Mouse (Mus musculus) intestine, embryonic 15.5 days (tissue): ENCODE data around the gene Gdf3. TPM values are rescaled to one million over a fixed set of nuclear protein-coding genes. Genes with fewer than 3 reads are reported as not detected.
"Not testable (repeated sequence)": the region's sequence is repeated elsewhere in the genome, so short reads cannot be mapped to it uniquely, and the experiment has no call there.

Source experiments
- ATAC-seq: fragments of 200-750 bp; cut with Nextera tagmentation; 2 replicates; pipeline ENCODE4 v1.8.0; 2017; ENCODE audit warnings: moderate TSS enrichment, moderate library complexity
- H3K27ac ChIP-seq: fragments of 300-500 bp; sonication (generic); 2 replicates; pipeline ENCODE4 v1.5.1; 2015; ENCODE audit warnings: mild to moderate bottlenecking, inconsistent platforms
- H3K27me3 ChIP-seq: fragments of 300-500 bp; sonication (generic); replicated peaks from 2 replicates; pipeline ENCODE4 v1.6.1; 2015; ENCODE audit warnings: inconsistent platforms
- H3K36me3 ChIP-seq: fragments of 300-500 bp; sonication (generic); 2 replicates; pipeline ENCODE4 v1.6.1; 2015; ENCODE audit warnings: inconsistent platforms
- H3K4me1 ChIP-seq: fragments of 300-500 bp; sonication (generic); replicated peaks from 2 replicates; pipeline ENCODE4 v1.6.1; 2015; ENCODE audit warnings: inconsistent platforms
- H3K4me2 ChIP-seq: fragments of 300-500 bp; sonication (generic); replicated peaks from 2 replicates; pipeline ENCODE4 v1.6.1; 2015; ENCODE audit warnings: mild to moderate bottlenecking, inconsistent platforms
- H3K4me3 ChIP-seq: fragments of 300-500 bp; sonication (generic); replicated peaks from 2 replicates; pipeline ENCODE4 v1.5.1; 2015; ENCODE audit warnings: inconsistent platforms
- H3K9ac ChIP-seq: fragments of 300-500 bp; sonication (generic); 2 replicates; pipeline ENCODE4 v1.6.1; 2015; ENCODE audit warnings: inconsistent platforms
- H3K9me3 ChIP-seq: fragments of 300-500 bp; sonication (generic); 2 replicates; pipeline ENCODE4 v1.6.1; 2016; ENCODE audit warnings: inconsistent platforms
- WGBS: fragments of 180-500 bp; shearing (Covaris S2); methylation state at CpG from one replicate; pipeline ENCODE4 v1.1.7; 2015; 5-methylcytosine and 5-hydroxymethylcytosine counted together
- polyA plus RNA-seq: library from polyadenylated mRNA; unstranded; fragments of >200 nt; fragmentation: Nextera tagmentation; extraction: Ambion mirVana; gene quantifications from 2 replicates; pipeline ENCODE4 v1.2.1, GENCODE M21; 2015

Gdf3 gene
- polyA plus RNA-seq, 1 experiment from 2014 or later = 0.10 TPM

DNA sequence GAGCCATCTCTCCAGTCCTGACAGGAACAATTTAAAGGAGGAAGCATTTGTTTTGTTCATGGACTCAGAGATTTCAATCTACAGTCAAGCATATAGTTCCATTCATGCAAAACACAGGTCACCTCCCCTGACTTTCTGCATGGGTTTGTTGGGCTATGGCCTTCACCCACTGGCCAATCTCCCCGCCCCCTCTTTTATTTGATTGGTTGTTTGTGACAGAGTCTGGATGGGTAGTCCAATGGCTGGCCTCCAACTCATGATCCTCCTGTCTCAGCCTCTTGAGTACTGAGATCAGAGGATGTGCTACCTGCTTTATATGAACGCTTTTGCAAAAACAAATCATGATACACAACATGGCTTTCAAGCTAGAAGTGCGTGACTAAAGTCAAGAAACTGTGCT is 32.9 kb downstream of the Gdf3 start:
- no peaks in the 10 kb centered on the region for H3K36me3 ChIP-seq
- no peaks in the 10 kb centered on the region for H3K4me1 ChIP-seq
- no peak for ATAC-seq
- 96% methylated on average over 3 of the region's 3 CpGs for WGBS
- H3K4me3 ChIP-seq = no peak overlapping the region
- H3K27ac ChIP-seq = no peak overlapping the region
- no peaks in the 10 kb centered on the region for H3K9me3 ChIP-seq
- no peaks in the 10 kb centered on the region for H3K27me3 ChIP-seq
- no peak overlapping the region for H3K4me2 ChIP-seq
- no peak overlapping the region for H3K9ac ChIP-seq

DNA sequence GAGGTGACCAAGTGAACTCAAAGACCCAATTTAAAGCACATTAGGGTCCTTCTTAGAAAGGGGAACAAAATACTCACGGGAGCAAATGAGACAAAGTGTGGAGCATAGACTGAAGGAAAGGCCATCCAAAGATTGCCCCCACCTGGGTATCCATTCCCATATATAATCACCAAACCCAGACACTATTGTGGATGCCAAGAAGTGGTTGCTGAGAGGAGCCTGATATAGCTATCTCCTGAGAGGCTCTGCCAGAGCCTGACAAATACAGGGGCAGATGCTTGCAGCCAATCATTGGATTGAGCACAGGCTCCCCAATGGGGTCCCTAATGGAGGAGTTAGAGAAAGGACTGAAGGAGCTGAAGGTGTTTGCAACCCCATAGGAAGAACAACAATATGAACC is 34.9 kb downstream of the Gdf3 start:
- H3K4me3 ChIP-seq, H3K9me3 ChIP-seq, H3K4me1 ChIP-seq, ATAC-seq, H3K4me2 ChIP-seq, H3K27me3 ChIP-seq, H3K9ac ChIP-seq, H3K27ac ChIP-seq, H3K36me3 ChIP-seq: not testable (repeated sequence)
- WGBS = 87% methylated on average over 1 of the region's 1 CpGs

DNA sequence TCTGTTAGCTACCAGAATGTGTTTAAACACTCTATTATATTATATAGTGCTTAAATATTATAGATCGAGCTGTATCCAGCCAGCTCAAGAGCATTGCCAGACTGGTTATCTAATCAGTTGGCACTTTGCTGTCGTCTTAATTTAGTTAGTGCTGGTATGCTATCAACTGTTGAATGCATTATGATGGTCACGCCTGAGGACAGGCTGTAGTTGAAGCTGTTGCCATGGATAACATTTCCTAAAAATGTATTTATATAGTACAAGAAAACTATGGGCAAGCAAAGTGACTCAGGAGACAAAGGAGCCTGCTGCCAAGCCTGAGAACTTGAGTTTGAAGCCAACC is 38.3 kb downstream of the Gdf3 start:
- H3K4me3 ChIP-seq = no peak overlapping the region
- no peaks in the 10 kb centered on the region for H3K36me3 ChIP-seq
- no peak overlapping the region for H3K27ac ChIP-seq
- no peaks in the 10 kb centered on the region for H3K27me3 ChIP-seq
- H3K9me3 ChIP-seq = no peaks in the 10 kb centered on the region
- H3K4me1 ChIP-seq = no peaks in the 10 kb centered on the region
- ATAC-seq = no peak
- 71% methylated on average over 3 of the region's 3 CpGs for WGBS
- no peak overlapping the region for H3K9ac ChIP-seq
- H3K4me2 ChIP-seq = no peak overlapping the region

DNA sequence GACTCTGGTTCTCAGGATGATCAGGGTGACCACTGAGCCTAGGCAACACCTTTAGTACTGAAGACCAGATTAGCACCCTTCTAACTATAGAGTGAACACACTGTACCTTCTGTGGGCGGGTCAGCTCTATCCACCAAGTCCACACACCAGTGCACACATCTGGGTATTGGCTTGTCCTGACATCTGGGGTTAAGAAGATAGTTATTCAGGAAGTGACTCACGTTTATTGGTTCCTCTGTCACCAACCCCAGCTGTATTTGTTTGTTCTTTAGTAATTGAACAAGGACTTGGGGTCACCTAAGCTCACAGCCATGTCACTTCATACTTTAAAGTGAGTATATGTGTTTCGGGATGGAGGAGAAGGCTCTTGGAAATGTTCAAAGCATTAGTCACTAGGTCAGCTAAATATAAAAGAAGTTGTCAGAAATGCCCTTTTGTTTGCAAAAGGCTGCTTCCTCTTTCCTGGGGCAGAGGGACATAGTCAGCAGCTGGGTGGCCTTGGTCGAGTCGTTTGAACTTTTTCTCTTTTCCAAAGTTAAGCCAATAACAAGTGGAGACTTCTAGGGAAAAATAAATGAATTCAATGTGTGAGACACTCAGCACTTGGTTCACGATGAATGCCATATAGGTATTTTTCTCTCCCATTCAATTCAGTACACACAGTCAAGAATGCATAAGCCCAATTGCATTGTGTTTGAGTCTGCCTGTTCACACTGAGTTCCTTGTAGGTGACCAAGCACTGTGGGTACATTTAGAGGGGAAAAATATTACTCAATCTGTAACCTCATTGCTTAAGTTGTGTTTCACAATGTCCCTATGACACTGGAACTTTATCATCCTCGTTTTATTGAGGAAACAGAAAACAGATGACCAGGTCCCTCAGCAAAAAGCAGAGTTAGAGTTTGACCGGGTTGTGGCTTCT is 38.9 kb downstream of the Gdf3 start:
- no peak overlapping the region for H3K9ac ChIP-seq
- H3K9me3 ChIP-seq = no peaks in the 10 kb centered on the region
- H3K4me1 ChIP-seq = no peaks in the 10 kb centered on the region
- WGBS = 51% methylated on average over 8 of the region's 8 CpGs
- H3K4me3 ChIP-seq = no peak overlapping the region
- peak; percentile 62 for ATAC-seq
- H3K4me2 ChIP-seq = no peak overlapping the region
- no peaks in the 10 kb centered on the region for H3K27me3 ChIP-seq
- H3K36me3 ChIP-seq = no peaks in the 10 kb centered on the region
- no peak overlapping the region for H3K27ac ChIP-seq

DNA sequence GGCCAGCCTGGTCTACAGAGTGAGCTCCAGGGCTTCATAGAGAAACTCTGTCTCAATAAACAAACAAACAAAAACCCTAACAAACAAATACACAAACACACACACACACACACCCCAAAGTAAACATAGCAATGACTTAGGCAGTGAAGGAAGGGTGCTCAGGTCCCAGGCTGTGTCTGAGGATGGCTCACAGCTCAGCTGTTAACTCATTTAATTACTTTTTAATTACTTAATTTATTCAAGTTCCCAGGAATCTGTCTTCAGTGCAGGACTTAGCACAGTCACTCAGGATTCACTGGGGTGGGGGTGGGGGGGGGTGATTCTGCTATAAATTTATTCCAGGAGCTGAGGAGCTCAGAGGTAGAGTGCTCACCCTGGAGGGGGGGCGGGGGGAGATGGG is 40.1 kb downstream of the Gdf3 start:
- Histone ChIP-seq H3K9ac (no peak overlapping the region), H3K27me3 (no peaks in the 10 kb centered on the region), H3K4me3 (no peak overlapping the region), H3K4me1 (no peaks in the 10 kb centered on the region), H3K36me3 (no peaks in the 10 kb centered on the region), H3K4me2 (no peak overlapping the region), H3K27ac (no peak overlapping the region), H3K9me3 (no peaks in the 10 kb centered on the region)
- no peak for ATAC-seq
- 92% methylated on average over 1 of the region's 1 CpGs for WGBS

DNA sequence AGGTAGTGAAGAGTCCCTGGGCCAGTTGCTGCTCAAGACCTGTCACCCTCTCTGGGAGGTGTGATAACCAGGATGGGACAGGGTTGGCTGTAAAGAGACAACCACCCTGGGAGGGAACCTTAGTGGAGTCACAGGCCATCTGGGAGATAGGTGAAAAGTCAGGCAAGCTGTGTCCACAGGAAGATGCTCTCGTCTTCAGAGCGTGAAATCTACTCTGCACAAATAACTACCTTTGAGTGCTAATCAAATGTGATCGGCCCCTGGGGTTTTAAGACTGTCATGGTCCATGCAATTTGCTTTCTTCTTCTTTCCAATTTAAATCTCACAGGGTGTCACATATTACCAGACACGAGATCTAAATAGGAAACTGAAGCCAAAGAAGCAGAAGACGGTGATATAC is 40.8 kb downstream of the Gdf3 start:
- H3K36me3 ChIP-seq = no peaks in the 10 kb centered on the region
- no peak overlapping the region for H3K27ac ChIP-seq
- no peak overlapping the region for H3K9ac ChIP-seq
- H3K9me3 ChIP-seq = no peaks in the 10 kb centered on the region
- no peak for ATAC-seq
- no peaks in the 10 kb centered on the region for H3K4me1 ChIP-seq
- H3K4me2 ChIP-seq = no peak overlapping the region
- H3K4me3 ChIP-seq = no peak overlapping the region
- no peaks in the 10 kb centered on the region for H3K27me3 ChIP-seq
- 76% methylated on average over 5 of the region's 5 CpGs for WGBS

DNA sequence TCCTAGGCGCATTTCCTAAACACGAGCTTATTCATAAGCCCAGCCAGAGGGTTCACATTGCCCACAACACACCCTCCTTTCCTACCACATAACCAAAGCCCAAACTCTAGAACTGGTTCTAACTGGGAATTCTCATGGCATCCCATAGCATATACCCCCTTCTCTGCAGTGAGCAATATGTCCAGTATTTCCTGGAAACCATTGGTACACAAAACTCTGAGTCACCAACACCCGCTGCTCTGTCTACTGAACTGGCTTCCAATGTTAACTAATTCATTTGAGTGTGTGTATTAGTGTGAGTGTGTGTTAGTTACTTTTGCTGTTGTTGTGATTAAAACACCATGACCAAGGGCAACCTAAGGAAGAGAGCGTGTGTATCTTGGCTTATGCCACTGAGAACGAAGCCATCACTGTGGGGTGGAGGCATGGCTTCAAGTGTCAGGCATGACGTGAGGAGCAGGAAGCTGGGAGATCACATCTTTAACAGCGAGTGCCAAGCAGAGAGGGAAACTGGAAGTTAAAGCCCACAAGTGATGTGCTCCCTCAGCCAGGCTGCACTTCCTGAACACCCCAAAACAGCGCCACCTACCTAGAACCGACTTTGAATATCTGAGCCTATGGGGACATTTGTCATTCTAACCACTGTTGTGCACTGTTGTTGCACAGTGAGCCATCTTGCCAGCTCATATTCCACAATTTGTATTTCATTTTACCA is 44.7 kb downstream of the Gdf3 start:
- ATAC-seq = no peak
- no peak overlapping the region for H3K9ac ChIP-seq
- no peak overlapping the region for H3K27ac ChIP-seq
- H3K36me3 ChIP-seq = no peaks in the 10 kb centered on the region
- H3K4me3 ChIP-seq = no peak overlapping the region
- 87% methylated on average over 9 of the region's 9 CpGs for WGBS
- H3K27me3 ChIP-seq = 0 out of 2 replicates have a peak, but pooled peaks cover 3% of the 10 kb centered on the region
- H3K4me1 ChIP-seq = no peaks in the 10 kb centered on the region
- no peaks in the 10 kb centered on the region for H3K9me3 ChIP-seq
- H3K4me2 ChIP-seq = no peak overlapping the region

DNA sequence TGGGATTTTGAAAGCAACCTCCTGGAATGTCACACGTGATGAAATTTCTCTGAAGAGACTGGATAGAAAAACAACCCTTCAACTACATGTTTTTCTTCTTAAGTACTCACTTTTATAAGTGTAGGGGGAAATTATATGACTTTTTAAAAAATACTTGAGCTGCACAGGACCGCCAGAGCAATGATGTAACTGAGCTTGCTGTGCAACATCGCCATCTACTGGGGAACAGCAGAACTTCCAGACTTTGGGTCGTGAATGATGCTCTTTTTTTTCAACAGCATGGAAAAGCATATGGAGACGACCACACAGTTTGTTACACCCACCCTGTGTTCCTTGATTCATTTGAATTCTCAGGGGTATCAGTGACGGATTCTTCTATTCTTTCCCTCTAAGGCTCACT is 47.4 kb downstream of the Gdf3 start:
- Histone ChIP-seq H3K4me2 (no peak overlapping the region), H3K9ac (no peak overlapping the region), H3K4me3 (no peak overlapping the region), H3K9me3 (no peaks in the 10 kb centered on the region), H3K27me3 (0 out of 2 replicates have a peak, but pooled peaks cover 3% of the 10 kb centered on the region), H3K27ac (no peak overlapping the region), H3K36me3 (no peaks in the 10 kb centered on the region), H3K4me1 (no peaks in the 10 kb centered on the region)
- WGBS = 3% methylated on average over 6 of the region's 6 CpGs
- no peak; the same call in 1 of the 2 replicates for ATAC-seq

DNA sequence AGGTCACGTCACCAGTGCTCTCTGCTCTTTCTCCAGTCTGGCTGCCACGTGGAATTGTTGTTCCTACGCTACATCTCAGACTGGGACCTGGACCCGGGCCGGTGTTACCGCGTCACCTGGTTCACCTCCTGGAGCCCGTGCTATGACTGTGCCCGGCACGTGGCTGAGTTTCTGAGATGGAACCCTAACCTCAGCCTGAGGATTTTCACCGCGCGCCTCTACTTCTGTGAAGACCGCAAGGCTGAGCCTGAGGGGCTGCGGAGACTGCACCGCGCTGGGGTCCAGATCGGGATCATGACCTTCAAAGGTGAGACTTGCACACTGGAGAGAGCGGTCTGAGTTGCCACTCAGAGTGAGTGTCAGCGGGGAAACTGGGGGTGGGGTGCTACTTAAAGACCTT is 48.9 kb downstream of the Gdf3 start:
- Histone ChIP-seq H3K27ac (no peak overlapping the region), H3K9me3 (no peaks in the 10 kb centered on the region), H3K4me2 (no peak overlapping the region), H3K4me1 (no peaks in the 10 kb centered on the region), H3K36me3 (no peaks in the 10 kb centered on the region), H3K4me3 (no peak overlapping the region), H3K27me3 (0 out of 2 replicates have a peak, but pooled peaks cover 3% of the 10 kb centered on the region), H3K9ac (no peak overlapping the region)
- ATAC-seq = peak; percentile 26; the same call in 1 of the 2 replicates
- 83% methylated on average over 20 of the region's 20 CpGs for WGBS

DNA sequence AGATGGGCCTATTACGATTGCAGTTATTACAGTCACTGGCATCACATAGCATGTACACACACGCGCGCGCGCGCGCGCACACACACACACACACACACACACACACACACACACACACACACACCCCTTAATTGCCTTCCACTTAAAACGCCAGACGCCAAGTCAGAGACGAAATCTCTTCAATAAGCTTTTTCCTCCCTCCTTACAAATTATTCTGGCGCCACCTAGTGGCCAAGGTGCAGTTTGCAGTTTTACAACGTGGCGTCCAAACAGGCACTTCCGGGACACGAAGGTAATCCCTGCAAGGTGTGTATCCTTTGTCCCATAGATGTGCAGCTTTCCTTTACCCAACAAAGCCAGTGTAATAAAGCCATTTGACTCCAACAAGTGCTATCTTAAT is 49.5 kb downstream of the Gdf3 start:
- ATAC-seq = peak; percentile 13; the same call in 1 of the 2 replicates
- 0 out of 2 replicates have a peak, but pooled peaks cover 3% of the 10 kb centered on the region for H3K27me3 ChIP-seq
- no peaks in the 10 kb centered on the region for H3K36me3 ChIP-seq
- H3K27ac ChIP-seq = no peak overlapping the region
- WGBS = 13% methylated on average over 14 of the region's 17 CpGs
- no peak overlapping the region for H3K4me3 ChIP-seq
- H3K9ac ChIP-seq = no peak overlapping the region
- no peaks in the 10 kb centered on the region for H3K9me3 ChIP-seq
- peak overlapping the region; percentile 51 for H3K4me2 ChIP-seq
- H3K4me1 ChIP-seq = no peaks in the 10 kb centered on the region

DNA sequence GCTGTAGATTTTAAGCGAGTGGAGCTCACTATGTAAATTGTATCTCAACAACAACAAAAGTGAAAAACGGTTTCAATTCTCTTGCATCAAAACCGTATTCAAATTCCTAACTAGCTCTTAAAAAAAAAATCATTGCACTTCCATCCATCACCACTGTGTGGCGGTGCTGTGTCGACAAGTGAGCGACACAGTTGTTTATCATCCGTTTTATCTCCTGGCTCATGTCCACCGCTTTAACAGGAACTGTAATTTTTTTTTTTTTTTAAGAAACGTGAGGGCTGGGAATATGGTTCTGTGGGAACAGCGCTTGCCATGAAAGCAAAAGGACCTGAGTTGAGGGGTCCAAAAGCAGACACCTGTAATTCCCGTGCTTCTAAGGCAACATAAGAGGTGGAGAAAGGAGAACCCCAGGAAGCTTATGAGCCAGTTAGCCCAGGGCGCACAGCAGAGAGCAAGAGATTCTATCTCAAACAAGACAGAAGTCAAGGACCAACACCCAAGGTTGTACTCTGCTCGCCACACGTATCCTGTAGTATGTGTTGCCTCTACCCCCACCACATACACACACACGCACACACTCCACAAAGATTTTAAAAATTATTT is 52.8 kb downstream of the Gdf3 start:
- no peaks in the 10 kb centered on the region for H3K27me3 ChIP-seq
- H3K9ac ChIP-seq = no peak overlapping the region
- ATAC-seq = no peak
- no peaks in the 10 kb centered on the region for H3K9me3 ChIP-seq
- H3K27ac ChIP-seq = no peak overlapping the region
- no peaks in the 10 kb centered on the region for H3K36me3 ChIP-seq
- 19% methylated on average over 15 of the region's 15 CpGs for WGBS
- no peak overlapping the region; the same call in 1 of the 2 replicates for H3K4me2 ChIP-seq
- no peak overlapping the region for H3K4me3 ChIP-seq
- no peaks in the 10 kb centered on the region for H3K4me1 ChIP-seq
